Mouse (Mus musculus): ENCODE measurements around the gene Psmb9. TPM values are rescaled to one million over a fixed set of nuclear protein-coding genes. Genes with fewer than 3 reads are reported as not detected.
"Not testable (repeated sequence)": the region's sequence is repeated elsewhere in the genome, so short reads cannot be mapped to it uniquely, and the experiment has no call there.

The Psmb9 gene
- total RNA-seq (2022), result 1 to 10 TPM; 1.4 to 2.1 (median 1.7) TPM

DNA sequence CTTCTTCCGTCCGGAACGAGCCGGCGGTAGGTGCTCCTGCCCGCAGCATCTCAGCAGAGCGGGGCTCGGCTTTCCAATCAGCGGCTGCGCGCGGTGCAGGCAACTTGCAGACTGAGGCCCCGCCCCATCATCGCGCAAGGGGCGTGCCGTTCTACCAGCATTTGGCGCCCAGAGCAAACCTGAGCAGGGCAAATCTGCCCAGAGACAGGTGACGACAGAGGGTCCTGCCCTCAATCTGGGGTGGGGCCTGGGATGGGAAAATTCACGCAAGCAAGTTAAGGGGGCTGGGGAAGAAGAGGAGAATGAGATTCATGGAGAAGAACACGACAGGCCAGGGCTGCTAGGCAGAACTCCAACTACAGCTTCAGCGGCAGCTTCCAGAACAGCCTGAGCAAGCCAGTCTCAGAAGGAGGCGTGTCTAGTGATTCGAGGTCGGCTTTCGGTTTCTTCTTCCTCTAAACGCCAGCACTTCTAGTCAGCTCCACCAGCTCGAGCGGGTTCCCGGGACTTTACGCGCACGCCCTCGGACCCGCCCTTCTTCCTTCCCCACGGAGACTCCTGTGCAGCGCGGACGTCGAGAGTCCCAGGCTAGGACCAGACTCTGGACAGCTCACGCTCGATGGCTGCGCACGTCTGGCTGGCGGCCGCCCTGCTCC is at the start of gene Psmb9, which contains the start of gene Tap1:
Gene Psmb9, minus strand, starts transcription at position 504 of the 656 bp plus-strand sequence.
Gene Tap1, plus strand, starts transcription at position 293 of the 656 bp plus-strand sequence.
- peak; percentile 96 for DNase-seq (ENCODE audit: low spot score in 2 of 2)

DNA sequence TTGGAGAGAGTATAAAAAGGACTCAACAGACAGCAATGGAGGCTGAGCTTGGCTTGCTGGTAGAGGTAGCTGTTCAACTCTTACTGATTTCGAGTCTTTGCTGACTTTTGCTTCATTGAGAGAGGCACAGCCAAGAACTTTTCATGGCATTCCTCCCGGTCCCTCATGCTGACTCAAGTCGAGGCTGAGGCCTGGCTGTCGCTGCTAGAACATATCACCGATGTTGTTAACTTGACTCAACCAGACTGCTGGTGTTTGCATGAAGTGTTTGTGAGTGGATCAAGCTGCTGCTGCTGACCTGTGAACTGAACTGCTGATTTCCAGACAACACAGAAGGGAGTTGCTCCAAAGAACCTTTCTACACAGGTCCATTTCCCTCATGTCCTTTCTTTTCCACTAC is 49.1 kb upstream of the Psmb9 start:
- no peak for DNase-seq (ENCODE audit: low spot score in 2 of 2)

DNA sequence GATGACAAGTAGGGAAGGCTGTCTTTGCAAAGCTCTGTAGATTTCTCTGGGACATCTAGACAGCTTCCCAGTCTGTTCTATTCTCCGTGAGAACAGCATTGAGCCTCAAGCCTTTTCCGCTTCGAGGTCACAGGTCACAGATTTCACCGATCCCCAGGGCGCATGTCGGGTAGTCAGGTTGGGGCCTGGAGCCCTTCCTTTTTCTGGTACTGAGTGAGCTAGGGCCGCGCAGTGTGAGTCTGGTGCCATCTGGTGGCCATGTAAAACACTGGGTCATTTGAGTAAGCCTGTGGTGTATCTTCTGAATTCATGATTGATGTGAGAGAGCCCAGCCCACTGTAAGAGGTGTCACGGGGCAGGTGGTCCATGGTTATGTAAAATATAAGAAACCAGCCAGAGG is 47.4 kb upstream of the Psmb9 start:
- DNase-seq (ENCODE audit: low spot score in 2 of 2), result peak; percentile 63 to 67

DNA sequence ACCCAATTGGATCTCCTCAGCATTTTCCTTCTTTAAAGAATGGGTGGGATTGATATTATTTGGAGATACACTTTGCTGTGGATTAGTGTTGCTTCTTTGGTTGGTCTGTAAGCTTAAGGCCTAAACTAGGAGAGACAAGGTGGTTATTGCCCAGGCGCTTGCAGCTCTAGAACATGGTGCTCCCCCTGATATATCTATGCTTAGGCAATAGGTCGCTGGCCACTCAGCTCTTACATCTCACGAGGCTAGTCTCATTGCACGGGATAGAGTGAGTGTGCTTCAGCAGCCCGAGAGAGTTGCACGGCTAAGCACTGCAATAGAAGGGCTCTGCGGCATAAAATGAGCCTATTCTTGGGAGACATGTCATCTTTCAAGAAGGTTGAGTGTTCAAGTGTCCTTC is 44.5 kb upstream of the Psmb9 start:
- not testable (repeated sequence) for DNase-seq (ENCODE audit: low spot score in 2 of 2)

DNA sequence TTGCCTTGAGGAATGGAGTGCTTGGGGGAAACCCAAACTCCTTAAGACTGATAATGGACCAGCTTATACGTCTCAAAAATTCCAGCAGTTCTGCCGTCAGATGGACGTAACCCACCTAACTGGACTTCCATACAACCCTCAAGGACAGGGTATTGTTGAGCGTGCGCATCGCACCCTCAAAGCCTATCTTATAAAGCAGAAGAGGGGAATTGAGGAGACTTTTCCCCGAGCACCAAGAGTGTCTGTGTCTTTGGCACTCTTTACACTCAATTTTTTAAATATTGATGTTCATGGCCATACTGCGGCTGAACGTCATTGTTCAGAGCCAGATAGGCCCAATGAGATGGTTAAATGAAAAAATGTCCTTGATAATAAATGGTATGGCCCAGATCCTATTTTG is 43.4 kb upstream of the Psmb9 start:
- peak in 1 of 2 experiments; percentile 23 for DNase-seq (ENCODE audit: low spot score in 2 of 2)

DNA sequence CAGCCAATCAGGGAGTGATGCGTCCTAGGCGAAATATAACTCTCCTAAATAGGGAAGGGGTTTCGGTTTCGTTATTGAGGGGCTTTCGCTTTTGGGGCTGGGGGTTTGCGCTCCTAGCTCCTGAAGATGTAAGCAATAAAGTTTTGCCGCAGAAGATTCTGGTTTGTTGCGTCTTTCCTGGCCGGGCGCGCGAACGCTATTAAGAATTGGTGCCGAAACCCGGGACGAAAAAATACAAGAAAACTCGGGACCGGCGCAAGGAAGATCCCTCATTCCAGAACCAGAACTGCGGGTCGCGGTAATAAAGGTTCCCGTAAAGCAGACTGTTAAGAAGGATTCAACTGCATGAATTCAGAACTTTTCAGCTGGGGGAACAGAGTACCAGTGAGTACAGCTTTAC is 38.3 kb upstream of the Psmb9 start:
- DNase-seq (ENCODE audit: low spot score in 2 of 2), result not testable (repeated sequence)

DNA sequence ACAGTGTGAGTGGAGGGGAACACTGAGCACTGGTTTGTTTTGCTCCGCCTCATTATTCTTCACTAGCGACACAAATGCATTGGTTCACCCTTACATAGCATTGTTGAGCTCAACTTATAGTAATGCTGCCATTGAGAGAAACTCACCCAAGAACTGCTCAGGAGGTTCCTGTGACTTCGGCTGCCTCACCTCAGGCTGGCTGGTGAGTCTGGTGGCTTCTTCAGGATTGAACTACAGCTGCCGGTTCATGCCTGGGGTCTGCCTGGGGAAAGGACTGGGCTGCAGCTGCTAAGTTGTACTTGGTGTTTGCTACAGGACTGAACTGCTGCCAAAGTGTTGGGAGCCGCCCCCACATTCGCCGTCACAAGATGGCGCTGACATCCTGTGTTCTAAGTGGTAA is 37.9 kb upstream of the Psmb9 start:
- DNase-seq (ENCODE audit: low spot score in 2 of 2), result no peak

DNA sequence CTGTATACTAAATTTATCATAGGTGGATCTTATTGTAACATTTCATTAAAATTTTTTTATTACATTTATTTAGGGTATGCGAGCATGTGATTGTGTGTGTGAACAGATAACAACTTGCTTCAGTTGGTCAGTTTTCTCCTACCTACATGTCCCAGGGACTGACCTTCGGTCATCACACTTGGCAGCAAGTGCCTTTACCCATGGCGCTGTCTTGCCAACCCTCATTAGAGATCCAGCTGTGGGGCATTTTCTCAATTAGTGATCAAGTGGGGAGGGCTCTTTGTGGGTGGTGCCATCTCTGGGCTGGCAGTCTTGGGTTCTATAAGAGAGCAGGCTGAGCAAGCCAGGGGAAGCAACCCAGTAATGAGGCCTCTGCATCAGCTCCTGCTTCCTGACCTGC is 37.3 kb upstream of the Psmb9 start:
- DNase-seq (ENCODE audit: low spot score in 2 of 2), result no peak

DNA sequence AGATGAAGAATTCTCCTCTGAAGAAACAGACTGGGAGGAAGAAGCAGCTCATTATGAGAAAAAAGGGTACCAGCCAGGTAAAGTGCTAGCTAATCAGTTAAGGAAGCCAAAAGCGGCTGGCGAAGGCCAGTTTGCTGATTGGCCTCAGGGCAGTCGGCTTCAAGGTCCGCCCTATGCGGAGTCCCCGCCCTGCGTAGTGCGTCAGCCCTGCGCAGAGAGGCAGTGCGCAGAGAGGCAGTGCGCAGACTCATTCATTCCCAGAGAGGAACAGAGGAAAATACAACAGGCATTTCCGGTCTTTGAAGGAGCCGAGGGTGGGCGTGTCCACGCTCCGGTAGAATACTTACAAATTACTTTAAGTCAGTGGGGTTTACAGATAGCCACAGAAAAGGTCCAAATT is 32.8 kb upstream of the Psmb9 start:
- not testable (repeated sequence) for DNase-seq (ENCODE audit: low spot score in 2 of 2)

DNA sequence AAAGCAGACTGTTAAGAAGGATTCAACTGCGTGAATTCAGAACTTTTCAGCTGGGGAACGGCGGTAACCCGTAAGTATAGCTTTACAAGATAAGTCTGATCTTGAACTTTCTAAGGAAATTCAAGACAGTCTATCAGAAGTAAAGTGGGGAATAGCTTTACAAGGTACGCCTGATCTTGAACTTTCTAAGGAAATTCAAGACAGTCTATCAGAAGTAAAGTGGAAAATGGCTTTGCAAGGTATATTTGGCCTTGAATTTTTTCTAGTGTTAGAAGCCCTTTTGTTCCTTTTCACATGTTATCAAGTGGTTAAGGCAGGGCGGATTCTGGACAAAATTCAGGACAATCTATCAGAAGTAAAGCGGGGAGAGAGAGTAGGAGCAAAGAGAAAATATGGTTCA is 32.2 kb upstream of the Psmb9 start:
- not testable (repeated sequence) for DNase-seq (ENCODE audit: low spot score in 2 of 2)

DNA sequence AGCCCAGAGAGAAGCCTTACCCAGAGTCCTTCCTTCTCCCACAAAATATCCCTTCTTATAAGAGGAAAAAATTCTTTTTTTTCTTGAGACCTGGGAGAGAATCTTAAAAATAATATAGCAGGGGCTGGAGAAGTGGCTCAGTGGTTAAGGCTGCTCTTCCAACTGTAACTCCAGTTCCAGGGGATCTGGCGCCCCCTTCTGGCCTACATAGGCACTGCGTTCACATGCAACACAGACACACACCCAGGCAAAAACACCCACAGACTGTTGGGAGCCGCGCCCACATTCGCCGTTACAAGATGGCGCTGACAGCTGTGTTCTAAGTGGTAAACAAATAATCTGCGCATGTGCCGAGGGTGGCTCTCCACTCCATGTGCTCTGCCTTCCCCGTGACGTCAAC is 31.5 kb upstream of the Psmb9 start:
- DNase-seq (ENCODE audit: low spot score in 2 of 2), result peak; percentile 46 to 48

DNA sequence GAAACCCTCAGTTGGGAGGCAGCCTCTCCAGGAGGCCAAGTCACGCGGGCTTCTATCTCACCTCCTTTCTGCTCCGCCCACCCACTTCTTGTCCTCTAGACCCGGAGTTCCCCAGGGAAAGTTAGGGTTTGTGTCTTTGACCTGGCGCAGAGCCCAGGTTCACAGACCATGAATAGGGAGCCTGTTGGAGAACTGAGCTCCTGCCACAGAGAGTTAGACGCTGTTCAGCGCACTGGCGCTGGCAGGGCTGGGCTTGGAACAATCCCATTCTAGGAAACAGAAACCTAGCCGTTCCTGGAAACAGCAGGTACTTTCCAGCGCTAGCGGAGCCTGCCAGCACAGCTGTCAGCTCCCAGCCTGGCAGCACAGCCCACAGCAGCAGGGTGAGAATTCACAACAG is 31.1 kb upstream of the Psmb9 start:
- DNase-seq (ENCODE audit: low spot score in 2 of 2), result peak; percentile 79 to 86

DNA sequence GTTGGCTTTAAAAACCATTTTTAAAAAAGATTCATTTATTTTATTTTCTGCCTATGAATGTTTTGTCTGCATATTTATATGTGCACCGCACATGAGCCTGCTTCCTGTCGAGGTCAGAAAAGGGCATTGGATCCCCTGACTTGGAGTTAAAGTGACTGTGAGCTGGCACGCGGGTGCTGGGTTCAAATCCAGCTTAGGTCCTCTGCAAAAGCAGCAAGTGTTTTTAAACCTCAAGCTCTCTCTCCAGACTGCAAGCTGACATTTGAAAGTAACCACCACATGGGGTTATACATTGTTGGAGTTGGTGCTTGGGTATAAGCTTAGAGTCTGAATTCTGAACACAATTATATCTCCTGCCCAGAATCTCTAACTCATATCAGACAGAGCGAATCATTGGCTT is 30.4 kb upstream of the Psmb9 start:
- no peak for DNase-seq (ENCODE audit: low spot score in 2 of 2)

DNA sequence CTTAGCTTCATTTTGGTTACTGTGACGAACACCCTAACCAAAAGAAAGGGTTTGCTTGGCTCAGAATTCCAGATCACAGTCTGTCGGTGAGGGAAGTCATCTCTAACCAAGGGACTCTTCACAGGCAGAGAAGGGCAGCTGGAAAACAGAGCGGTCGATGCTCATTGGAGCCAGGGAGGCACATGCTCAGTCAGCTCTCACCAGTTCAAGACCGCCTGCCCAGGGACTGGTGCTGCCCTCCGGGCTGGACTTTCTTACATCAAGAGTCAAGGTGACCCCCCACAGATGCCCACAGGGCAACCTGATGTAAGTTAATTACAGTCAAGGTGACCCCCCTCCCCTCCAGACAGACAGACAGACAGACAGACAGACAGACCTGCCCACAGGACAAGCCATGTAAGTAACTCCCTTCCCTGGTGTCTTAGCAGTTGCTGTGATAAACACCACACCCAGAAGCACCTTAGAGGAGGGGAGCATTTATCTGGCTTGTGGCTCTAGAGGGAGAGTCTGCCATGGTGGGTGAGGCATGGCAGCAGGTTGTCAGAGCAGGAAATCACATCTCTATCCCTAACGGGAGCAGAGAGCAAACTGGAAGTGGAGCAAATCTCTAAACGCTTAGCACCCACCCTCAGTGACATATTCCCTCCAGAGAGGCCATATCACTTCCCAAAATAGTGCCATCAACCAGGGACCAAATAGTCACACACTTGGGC is 29.8 kb upstream of the Psmb9 start:
- DNase-seq (ENCODE audit: low spot score in 2 of 2), result no peak

DNA sequence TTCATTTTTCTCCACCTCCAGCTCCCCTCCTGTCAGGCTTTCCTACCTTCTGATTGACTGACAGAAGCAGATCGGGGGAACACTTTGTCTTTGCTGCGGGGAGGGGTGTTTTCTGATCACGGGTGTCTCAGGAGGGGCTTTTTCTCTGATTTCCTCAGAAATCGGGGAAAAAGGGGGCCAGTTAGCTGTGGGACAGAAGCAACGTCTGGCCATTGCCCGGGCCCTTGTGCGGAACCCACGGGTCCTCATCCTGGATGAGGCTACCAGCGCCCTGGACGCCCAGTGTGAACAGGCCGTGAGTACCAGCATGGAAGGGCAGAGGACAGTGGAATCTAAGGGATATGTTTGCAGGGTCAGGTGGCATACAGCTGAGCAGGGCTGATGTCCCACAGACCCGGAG is 27.6 kb upstream of the Psmb9 start:
- DNase-seq (ENCODE audit: low spot score in 2 of 2), result no peak

DNA sequence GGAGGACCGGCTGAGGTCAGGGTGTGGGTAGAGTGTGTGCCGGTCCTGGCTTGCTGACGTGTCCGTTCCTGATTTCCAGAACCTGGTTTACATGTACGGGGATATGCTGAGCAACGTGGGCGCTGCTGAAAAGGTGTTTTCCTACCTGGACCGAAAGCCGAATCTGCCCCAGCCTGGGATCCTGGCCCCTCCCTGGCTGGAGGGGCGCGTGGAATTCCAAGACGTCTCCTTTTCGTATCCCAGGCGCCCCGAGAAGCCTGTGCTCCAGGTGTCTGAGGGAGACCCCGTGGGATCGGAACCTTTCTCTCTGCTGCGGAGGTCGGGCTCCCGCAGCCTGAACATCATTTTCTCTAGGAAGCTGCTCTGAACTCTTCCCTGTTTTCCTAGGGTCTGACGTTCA is 26.4 kb upstream of the Psmb9 start:
- DNase-seq (ENCODE audit: low spot score in 2 of 2), result no peak

DNA sequence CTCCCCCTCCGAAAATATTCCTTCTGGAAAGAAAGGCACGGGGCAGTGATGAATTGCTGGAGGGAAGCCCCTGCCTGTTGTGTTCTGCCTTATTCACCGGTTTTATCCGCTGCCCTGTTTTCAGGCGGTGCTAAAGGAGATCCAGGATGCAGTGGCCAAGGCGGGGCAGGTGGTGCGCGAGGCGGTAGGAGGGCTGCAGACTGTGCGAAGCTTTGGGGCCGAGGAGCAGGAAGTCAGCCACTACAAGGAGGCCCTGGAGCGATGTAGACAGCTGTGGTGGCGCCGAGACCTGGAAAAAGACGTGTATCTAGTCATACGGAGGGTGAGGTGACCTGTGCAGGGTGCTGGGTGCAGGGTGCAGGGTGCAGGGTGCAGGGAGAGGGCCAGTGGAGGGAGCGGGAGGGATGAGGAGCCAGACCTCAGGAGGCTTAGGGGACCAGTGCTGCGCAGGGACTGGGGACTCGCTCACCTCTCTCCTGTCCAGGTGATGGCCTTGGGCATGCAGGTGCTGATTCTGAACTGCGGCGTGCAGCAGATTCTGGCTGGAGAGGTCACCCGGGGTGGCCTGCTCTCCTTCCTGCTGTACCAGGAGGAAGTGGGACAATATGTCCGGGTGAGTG is 24.3 kb upstream of the Psmb9 start:
- no peak for DNase-seq (ENCODE audit: low spot score in 2 of 2)

DNA sequence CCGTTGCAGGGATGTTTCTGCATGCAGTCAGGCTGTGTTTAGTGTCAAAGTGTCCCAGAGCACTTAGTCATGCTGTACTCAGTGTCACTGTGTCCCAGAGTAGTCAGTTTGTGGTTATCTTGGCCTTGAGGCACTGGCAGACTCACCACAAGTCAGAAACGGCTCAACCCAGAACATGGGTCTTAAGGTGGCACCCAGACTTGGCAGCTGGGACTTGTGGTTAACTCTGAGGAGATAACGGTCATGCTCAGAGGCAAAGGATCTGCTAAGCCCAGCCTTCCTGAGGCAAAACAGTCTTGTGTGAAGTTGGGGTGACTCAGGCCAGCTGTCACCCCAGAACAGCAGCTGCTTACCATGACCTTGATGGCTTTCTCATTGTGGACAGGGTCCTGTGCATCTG is 23.0 kb upstream of the Psmb9 start:
- peak in 1 of 2 experiments; percentile 1 for DNase-seq (ENCODE audit: low spot score in 2 of 2)

DNA sequence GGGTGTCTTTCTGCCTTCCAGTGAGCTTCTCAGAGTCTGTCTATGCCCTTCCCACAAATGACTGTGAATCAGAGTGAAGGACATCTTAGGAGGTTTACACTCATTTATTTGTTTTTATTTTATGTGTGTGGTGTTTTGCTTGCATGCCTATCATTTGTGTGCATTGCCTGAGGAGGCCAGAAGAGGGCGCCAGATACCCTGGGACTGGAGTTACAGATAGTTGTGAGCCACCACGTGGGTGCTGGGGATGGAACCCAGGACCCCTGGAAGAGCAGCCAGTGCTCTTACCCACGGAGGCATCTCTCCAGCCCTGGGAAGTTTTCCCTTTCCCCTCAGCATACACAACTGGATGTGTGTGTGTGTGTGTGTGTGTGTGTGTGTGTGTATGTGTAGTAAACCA is 22.1 kb upstream of the Psmb9 start:
- no peak for DNase-seq (ENCODE audit: low spot score in 2 of 2)

DNA sequence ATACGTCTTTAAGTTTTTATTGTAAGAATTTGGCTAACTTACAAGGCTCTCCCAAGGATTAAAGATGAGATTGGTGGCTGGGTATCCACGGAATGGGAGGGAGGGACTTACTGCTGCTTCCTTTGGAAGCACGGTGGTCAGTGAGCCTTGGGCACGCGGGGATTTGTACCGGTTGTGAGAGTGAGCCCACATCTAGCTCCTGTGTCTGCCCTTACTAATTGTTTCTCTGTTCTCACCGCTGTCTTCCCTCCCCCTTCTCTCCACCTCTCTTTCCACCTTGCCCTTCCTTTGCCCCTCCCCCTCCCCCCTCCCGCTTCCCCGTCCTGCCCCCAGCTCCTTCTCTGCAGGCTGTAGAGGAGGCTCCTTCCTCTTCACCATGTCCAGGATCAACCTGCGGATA is 20.9 kb upstream of the Psmb9 start:
- DNase-seq (ENCODE audit: low spot score in 2 of 2), result peak in 1 of 2 experiments; percentile 1

DNA sequence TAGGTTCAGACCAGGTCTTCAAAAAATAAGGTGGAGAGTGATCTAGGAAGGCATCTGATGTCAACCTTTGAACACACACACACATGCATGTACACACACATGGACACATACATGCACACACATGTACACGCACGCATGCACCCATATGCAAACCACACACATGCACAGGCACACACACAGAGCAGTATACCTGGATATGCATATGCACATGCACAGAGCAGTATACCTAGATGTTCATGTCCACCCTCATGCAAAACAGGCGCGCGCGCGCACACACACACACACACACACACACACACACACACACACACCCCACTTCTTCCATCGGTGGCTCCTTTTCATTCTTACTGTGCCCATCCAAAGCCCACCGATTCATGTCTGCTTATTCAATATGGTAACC is 20.3 kb upstream of the Psmb9 start:
- peak in 1 of 2 experiments; percentile 2 for DNase-seq (ENCODE audit: low spot score in 2 of 2)

DNA sequence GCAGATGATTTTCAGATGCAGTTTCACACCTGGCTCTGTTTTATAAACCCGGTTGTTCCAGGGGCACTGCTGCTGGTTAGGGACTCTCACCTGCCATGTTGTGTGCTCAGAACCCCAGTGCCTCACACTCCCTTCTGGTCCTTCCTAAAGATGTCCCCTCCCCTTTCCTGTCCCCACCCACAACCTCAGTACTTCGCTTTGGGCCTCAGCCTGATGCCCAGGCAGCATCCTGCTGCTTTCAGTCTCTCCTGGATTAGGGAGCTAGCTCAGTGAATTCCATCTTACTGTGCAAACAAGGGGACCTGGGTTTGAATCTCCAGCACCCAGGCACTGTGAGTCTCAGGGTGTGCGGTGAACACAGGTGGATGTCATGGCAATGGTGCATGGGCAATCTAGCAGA is 19.9 kb upstream of the Psmb9 start:
- peak in 1 of 2 experiments; percentile 1 for DNase-seq (ENCODE audit: low spot score in 2 of 2)

DNA sequence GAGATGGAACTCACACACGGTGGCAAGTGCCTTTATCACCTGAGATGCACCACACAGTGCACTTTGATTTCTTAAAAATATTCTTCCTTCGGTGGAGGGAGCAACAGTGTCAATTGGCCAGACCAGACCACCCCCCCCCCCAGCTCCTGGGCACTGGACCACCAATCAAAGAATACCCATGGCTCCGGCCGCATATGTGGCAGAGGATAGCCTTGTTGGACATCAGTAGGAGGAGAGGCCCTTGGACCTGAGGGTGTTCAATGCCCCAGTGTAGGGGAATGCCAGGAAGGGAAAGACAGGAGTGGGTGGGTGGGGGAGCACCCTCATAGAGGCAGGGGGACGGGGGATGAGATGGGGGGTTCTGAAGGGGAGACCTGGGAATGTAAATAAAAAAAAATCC is 19.2 kb upstream of the Psmb9 start:
- DNase-seq (ENCODE audit: low spot score in 2 of 2), result no peak
